Mouse (Mus musculus) C2C12 (cell line): ENCODE measurements at regions not wholly inside any gene's neighbourhood (a gene's known extent, or its start where the extent isn't known, plus 50 kb on each side); places are given as distances from the start of the nearest gene placed in this dataset.

Experiments
- CEBPB ChIP-seq: IDR thresholded peaks from one replicate; pipeline ENCODE4 v1.6.1; 2011; ENCODE audit warnings: low read depth, mild to moderate bottlenecking, control low read depth, moderate library complexity
- CTCF ChIP-seq: IDR thresholded peaks from one replicate; pipeline ENCODE4 v1.5.1; 2011; ENCODE audit not compliant: control insufficient read depth, insufficient read depth, insufficient read length
- MAX ChIP-seq: IDR thresholded peaks from one replicate; pipeline ENCODE4 v1.6.1; 2011; ENCODE audit warnings: mild to moderate bottlenecking, control low read depth
- MYOD1 ChIP-seq: IDR thresholded peaks from one replicate; pipeline ENCODE4 v1.6.1; 2011; ENCODE audit warnings: low read depth; ENCODE audit not compliant: control insufficient read depth, insufficient read length
- USF1 ChIP-seq: IDR thresholded peaks from one replicate; pipeline ENCODE4 v1.6.1; 2011; ENCODE audit warnings: low read depth, mild to moderate bottlenecking, control low read depth, moderate library complexity

- TF ChIP-seq CEBPB, result no peak
- no peak for TF ChIP-seq MYOD1
- no peak for TF ChIP-seq CTCF
- TF ChIP-seq USF1, result no peak
- TF ChIP-seq MAX, result no peak
Measured at GRCm38 (mm10) chr5:106277786-106278185, 180.2 kb downstream of the Barhl2 start.
